Mouse (Mus musculus) ZHBTc4 (cell line): ENCODE measurements at regions not wholly inside any gene's neighbourhood (a gene's known extent, or its start where the extent isn't known, plus 50 kb on each side); places are given as distances from the start of the nearest gene placed in this dataset.

ENCODE experiments used
- DNase-seq: peaks from one replicate; pipeline ENCODE4 v3.0.0-alpha.2; 2011; ENCODE audit warnings: low read depth, low spot score

GRCm38 (mm10) chr2:110426881-110427280, 63.9 kb upstream of the Fibin start:
- DNase-seq = no peak

GRCm38 (mm10) chr2:110452694-110453093, 89.7 kb upstream of the Fibin start:
- no peak for DNase-seq

GRCm38 (mm10) chr2:110472307-110472995, 109.5 kb upstream of the Fibin start:
- DNase-seq = no peak

- DNase-seq = no peak
Measured at GRCm38 (mm10) chr2:110476591-110476990, 113.6 kb upstream of the Fibin start.

GRCm38 (mm10) chr2:110481327-110481726, 115.8 kb upstream of the Slc5a12 start:
- DNase-seq = no peak

- DNase-seq = no peak
Measured at GRCm38 (mm10) chr2:110486201-110486600, 110.9 kb upstream of the Slc5a12 start.

- DNase-seq = peak; percentile 9
Measured at GRCm38 (mm10) chr2:110486724-110487123, 110.4 kb upstream of the Slc5a12 start.

- DNase-seq = no peak
Measured at GRCm38 (mm10) chr2:110487950-110488349, 109.1 kb upstream of the Slc5a12 start.

- no peak for DNase-seq
Measured at GRCm38 (mm10) chr2:110501786-110502185, 95.3 kb upstream of the Slc5a12 start.

- no peak for DNase-seq
Measured at GRCm38 (mm10) chr2:110508162-110508748, 88.8 kb upstream of the Slc5a12 start.

- DNase-seq = no peak
Measured at GRCm38 (mm10) chr2:110523173-110523803, 73.8 kb upstream of the Slc5a12 start.

- DNase-seq = no peak
Measured at GRCm38 (mm10) chr2:110528191-110528590, 68.9 kb upstream of the Slc5a12 start.

GRCm38 (mm10) chr2:110540140-110540539, 57.0 kb upstream of the Slc5a12 start:
- DNase-seq = no peak

- no peak for DNase-seq
Measured at GRCm38 (mm10) chr2:110540570-110541357, 56.3 kb upstream of the Slc5a12 start.

GRCm38 (mm10) chr2:110541358-110541737, 55.8 kb upstream of the Slc5a12 start:
- no peak for DNase-seq
